Mouse (Mus musculus) 3134 (cell line): ENCODE data around the gene Fbxw28.
"Not testable (repeated sequence)": the region's sequence is repeated elsewhere in the genome, so short reads cannot be mapped to it uniquely, and the experiment has no call there.

ENCODE experiments used
- DNase-seq: peaks from one replicate; pipeline ENCODE4 v3.0.0-alpha.2; 2011; ENCODE audit warnings: low spot score; ENCODE audit not compliant: insufficient read length; ENCODE audit errors: extremely low read depth

The Fbxw28 gene

GRCm38 (mm10) chr9:109339559-109339958 lies at the start of gene Fbxw28:
Gene Fbxw28, minus strand, starts transcription at chr9:109339659.
- DNase-seq: not testable (repeated sequence)

- not testable (repeated sequence) for DNase-seq
Measured at GRCm38 (mm10) chr9:109287576-109287975, 51.9 kb downstream of the Fbxw28 start, which contains the start of gene Fbxw14. Gene Fbxw14, minus strand, starts transcription at chr9:109287676.
